Mouse (Mus musculus) adrenal gland (tissue): ENCODE measurements at regions not wholly inside any gene's neighbourhood (a gene's known extent, or its start where the extent isn't known, plus 50 kb on each side); places are given as distances from the start of the nearest gene placed in this dataset.

Experiments used
- intact Hi-C: fragments of 180-260 bp; cut with DNase I; formaldehyde crosslinking; loops from one replicate; pipeline ENCODE4 v1.15.1; 2025

DNA sequence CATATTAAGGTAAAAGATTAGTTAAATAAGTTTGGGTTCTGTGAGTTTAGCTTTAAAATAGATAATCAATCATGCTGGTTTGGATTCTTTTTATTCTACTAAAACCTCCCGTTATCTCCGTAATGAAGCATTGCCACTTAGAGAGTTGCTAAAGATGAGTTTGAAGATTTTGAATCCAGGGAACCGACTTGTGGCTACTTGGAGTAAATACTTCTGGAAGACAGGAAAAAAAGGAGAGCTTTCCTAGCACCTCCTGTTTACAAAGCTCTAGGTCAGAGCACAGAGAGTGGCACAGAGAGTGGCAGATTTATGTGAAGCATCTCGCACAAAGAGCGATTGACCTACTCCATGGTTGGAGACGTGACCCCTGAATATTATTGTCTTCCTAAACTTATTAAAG lies 227.4 kb downstream of the Usp25 start:
- intact Hi-C loops = no loop called here

DNA sequence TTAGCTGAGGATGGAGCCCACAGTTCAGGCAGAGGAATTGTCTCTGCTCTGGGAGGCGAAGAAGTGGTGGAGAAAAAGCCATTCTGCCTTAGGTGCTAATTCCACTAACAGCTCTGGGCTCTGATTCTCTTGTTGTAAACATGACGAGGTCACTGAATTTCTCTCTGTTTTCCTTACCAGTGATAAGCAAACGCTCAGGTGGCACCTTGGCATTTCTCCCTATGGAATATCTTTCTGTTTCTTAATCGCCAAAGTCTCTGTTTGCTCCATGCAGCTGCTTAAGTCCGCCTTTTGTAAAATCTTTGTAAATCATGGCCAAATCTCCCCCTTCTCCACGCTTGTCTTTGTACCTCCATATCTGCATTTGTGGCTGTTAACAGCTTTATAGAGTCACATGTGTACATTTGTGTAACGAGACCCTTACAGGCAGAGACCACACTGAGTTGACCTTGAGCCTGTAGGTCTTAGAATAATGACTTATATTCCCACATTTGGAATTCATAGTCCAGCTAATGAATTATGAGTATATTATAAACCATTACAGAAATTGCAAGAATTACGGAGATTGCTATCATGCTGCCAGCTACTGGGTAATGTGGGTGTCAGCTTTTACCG lies 225.8 kb downstream of the Usp25 start:
- intact Hi-C loops = no loop called here

DNA sequence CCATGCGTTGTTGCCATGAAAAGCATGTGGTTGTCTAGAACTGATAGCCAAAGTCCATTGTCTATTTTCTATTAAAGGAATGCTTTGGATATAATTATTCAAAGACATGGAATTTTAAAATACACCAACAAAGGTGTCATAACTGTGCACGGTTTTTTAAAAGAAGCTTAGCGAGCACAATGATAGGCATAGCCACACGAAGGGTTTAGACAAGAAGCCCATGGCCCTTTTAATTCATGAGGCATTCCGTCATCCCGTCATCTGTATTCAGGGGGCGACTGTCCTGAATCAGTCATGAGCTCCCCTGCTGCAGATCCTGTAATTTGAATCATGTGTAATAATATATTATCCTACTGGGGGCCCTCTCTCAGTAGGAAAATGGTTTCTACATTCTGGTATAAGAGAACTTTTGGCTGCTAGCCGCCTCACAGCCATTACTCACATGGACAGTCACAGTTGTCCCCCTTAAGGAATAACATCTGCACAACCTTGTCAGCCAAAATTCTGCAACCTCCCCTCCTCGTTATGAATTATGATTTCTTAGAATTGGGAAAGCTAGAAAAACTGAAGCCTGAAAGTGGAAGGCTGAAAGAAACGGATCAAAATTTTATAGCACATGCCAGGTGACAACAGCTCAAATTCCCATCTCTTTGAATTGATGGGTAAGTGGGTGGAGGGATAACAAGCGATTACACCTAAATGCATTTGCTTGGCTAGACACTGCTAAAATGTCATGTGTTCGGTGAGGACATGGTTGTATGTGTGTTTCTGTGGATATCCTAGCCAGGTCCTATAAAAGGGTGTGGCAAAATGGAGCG lies 225.1 kb downstream of the Usp25 start:
- intact Hi-C loops = no loop called here

DNA sequence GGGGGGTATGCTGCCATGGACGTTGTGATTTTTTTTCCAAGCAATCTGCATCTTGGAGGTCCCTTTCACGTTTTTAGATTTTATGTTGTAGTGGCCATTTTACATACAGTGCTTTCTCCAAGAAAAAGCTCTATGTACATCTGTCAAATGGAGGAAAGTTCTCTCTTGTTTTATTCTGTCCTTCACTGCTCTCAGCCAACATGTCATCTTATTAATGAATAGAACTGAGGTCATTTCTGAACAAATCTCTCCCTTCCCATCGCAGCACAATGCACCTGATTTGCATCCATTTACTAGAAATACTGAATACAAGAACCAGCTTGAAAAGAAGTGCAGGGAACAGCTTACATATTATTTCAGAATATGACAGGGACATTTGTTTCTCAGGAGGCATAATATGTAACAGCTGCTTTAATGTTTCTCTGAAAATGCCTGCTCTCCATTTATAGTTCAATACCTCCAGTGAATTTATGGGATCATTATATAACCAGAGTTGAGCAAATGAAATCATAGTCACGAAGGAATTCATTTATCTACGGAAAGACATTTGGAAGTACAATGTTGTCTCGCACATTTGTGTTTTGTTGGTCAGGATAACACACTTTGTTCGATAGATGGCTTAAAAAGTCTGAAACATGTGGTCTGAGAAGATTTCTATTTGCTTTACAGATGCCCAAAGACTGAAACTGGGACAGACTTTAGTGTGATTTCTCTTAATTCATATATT lies 224.3 kb downstream of the Usp25 start:
- intact Hi-C loops = no loop called here

DNA sequence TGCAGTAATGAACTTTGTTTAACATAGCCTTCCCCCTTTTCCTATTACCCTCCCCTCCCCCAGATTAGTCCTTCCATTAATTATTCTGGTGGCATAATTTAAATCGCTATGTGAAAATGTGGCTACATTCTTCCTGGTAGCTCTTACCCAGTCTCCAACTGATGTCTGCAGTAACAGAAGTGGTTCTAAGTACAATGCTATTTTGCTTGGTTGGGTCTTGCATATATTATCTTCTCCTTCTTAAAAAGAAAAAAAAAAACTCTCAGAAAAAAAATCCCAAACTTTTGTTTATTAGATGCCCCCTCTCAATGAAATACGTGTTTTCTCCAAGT lies 223.7 kb downstream of the Usp25 start:
- intact Hi-C loops = no loop called here

DNA sequence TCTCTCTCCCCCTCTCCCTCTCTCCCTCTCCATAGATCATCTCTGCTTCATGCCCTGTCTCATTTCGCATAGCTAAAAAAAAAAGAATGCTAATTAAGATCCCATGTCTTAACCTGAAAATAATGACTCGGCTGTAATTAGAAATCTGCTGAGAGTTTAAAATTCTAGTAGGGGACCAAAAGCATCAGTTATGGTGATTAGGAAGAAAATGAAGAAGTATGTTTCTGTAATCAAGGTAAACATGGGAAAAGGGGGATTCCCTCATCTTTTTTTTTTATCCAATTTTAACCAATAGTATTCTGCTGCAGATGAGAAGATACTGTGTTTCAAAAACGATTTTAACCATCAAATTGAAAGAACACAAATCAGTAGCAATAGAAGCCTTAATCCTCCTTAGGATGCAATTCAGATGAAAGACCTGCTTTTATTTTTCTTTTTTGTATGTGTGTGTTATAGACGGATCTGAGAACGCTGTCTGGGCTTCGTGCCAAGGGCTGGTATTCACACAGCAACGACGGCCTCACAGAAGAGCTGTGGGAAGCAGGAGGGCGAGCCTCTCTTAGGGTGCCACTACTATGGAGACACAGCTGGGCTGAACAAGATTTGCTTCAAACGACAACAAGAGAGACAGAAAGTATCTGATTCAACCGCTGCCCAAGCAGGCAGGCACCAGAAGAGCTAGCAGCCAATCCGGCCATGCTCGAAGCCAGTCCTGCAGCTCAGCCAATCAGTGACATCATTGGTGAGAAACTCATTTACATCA lies 223.2 kb downstream of the Usp25 start:
- intact Hi-C loops = no loop called here

DNA sequence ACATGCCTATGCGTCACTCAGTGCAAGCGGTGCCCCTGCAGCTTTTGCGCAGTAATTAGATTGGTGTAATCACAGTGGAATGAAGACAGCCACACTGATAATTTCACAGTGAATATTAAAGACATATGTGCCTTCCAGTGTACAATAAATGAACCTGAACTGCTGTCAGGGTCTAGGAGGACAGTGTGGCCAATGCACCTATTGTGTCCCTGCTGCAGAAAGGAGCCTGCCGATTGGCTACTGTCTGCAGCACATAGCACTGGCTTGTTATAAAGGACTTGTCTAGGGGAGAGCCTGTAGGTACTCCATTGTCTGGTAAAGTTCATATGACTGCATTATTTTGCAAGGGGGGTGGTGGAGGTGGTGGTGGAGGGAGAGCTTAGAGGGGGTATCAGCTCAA lies 222.5 kb downstream of the Usp25 start:
- intact Hi-C loops = no loop called here

DNA sequence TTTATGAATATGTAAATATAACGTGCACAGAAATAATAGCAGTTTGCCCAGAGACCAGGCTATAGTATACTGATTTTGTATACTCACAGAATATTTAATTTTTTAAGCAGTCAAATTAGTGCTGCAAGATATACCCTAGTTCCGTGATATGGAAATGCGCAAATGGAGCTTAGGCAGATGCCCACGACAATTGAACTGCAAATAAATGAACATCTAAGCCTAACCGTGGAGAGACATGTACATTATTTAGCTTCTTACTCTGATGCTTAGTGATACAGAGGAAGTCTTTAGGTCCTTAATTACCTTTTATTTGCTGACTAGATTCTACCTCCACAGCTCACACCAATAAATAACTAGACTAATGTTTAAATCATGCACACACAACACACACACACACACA lies 221.9 kb downstream of the Usp25 start:
- intact Hi-C loops = no loop called here
